Mouse (Mus musculus) ES-E14 (cell line): Measurements from ENCODE around the gene Dvl3.

ENCODE experiments used
- CHD2 ChIP-seq: IDR thresholded peaks from 2 replicates; pipeline ENCODE4 v1.6.1; 2014; ENCODE audit warnings: mild to moderate bottlenecking, low read depth, low read length, inconsistent platforms
- HCFC1 ChIP-seq: IDR thresholded peaks from 2 replicates; pipeline ENCODE4 v1.6.1; 2012; ENCODE audit warnings: low read length, inconsistent platforms, borderline replicate concordance; ENCODE audit not compliant: insufficient read depth
- ZNF384 ChIP-seq: IDR thresholded peaks from 2 replicates; pipeline ENCODE4 v1.6.1; 2012; ENCODE audit warnings: low read depth, low read length, inconsistent platforms

DNA sequence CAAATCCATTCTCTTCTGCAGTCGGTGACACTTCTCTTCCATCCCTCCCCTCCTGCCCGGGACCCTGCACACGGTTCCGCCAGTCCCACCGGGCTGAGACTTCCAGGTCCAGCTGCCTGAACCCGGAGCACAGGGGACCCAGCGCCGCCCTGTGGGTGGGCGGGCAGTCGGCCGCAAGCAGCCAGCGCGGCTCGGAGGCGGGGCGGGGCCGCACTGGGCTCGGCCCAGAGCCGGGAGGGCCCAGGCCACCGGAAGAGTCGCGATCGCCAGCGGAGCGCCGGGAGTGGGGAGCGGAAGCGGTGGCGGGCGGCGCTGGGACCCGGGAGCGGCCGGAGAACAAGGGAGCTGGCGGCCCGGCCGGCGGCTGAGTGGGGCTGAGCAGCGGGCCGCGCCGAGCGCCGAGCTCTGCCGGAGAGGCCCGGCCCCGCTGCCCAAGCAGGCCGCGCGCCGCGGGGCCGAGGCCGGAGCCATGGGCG lies at the start of gene Dvl3:
- no peak for TF ChIP-seq CHD2
- no peak for TF ChIP-seq ZNF384
- peak; percentile 57; the same call in 1 of the 2 replicates for TF ChIP-seq HCFC1
